Mouse (Mus musculus) cerebellum, postnatal 4 days (tissue): ENCODE measurements around the gene Pglyrp1.
A peak's percentile ranks its signal among the peaks of the same experiment; 100 is the strongest.

Source experiments
- DNase-seq, 2 experiments: peaks; one replicate each; pipeline ENCODE4 v3.0.0; 2022; ENCODE audit warnings: low spot score in 2 of 2, mixed read lengths in 1 of 2

The Pglyrp1 gene

GRCm38 (mm10) chr7:18926041-18926790 is 55.1 kb downstream of the Pglyrp1 start:
- DNase-seq: peak in 1 of 2 experiments; percentile 47

- DNase-seq: no peak
Observed at GRCm38 (mm10) chr7:18926911-18927310, 55.8 kb downstream of the Pglyrp1 start.

- DNase-seq: no peak
Observed at GRCm38 (mm10) chr7:18927759-18928158, 56.6 kb downstream of the Pglyrp1 start.
